Mouse (Mus musculus) MN1 (cell line): ENCODE measurements around the gene Nxn.

Experiments used
- DNase-seq: peaks from one replicate; pipeline ENCODE4 v3.0.0-alpha.2; 2016; ENCODE audit warnings: low spot score

Gene Nxn

DNA sequence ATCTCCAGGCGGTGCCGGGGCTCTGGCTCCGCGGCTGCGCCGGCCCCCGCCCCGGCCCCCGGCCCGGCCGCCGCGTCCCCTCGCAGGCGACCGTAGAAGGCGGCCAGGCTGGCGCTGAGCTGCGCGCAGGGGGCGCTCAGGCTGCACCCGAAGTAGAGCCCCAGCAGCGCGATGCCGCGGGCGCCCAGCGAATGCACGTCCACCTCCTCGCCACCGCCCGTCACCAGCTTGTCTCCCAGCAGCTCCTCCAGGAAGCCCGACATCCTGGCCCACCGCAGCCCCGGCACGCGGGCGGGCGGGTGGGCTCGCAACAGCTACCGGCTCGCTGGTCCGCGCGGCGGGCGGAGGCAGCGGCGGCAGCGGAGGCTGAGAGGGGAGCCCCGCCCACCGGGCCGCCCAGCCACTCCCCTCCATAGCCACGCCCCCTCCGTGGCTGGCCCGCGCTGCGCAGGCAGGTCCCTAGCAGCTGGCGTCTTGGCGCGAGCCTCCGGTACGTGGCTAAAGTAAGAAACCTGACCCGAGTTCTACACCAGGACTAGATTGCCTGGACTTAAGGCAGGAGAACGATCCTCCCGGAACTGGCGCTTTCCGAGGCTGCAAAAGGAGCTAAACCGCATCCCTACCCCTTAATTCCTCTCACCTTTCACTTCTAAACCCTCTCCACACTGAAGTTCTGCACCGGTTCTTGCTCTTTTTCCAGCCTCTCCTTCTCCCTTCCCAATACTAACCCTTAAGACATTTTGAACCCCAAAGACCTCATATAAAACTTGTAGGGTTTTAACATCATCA lies at the start of gene Nxn:
TSS of gene Nxn (minus strand) at position 343 of the 789 bp plus-strand sequence.
- peak; percentile 89 for DNase-seq

DNA sequence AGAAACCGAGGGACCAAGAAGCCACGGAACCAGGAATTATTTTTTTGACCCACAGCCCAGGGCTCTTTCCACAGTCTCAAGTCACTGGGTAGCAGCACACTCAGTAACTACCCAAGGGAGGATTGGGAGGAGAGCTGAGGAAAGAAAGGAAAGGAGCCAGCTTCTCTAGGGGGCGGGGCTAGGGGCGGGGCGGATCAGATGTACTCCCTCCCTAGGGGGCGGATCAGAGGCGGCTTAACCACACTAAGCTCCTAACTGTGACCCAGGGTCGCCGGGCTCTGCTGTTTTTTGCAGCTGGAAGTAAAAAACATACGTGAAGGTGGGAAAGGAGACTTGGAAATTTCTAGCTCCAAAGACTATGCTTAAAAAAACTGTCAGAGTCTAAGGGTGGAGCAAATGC lies 47.3 kb upstream of the Nxn start:
- DNase-seq, result no peak

DNA sequence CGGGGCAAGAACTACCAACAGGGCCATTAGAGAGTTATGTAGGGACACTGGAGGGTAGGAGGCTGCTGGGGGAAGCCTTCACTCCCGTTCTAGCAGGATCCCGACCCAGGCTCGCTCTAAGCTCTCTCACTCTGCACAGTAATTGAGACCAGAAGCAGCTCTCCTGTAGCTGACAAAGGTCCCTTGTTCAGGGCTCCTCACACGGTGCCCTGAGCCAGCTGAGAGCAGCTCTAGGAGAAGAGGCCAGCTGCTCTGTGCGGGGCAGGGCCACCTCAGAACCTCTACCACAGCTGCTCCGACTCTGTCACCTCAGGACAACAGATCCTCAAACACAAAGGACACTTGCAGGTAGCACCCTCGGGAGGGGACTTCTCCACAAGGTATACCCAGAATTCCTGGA lies 46.5 kb upstream of the Nxn start:
- DNase-seq, result no peak

DNA sequence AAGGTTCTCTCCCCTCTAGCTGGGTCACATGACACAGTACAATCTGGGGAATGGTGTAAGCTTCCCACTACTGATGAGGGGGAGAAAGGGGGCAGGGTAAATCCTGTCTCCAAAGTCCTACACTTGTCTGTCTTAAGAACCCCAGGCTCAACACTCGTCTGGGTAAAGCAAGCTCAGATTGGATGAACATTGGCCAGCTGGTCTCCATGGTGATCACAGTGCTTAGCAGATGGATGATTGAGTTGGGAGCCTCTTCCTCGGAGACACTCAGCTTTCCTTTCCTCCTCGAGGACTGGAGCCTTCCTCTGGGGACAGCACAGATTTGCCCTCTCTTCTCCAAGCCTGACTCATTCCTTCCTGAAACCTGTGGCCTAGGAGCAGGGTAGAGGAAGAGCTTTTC lies 40.7 kb upstream of the Nxn start:
- DNase-seq, result no peak

DNA sequence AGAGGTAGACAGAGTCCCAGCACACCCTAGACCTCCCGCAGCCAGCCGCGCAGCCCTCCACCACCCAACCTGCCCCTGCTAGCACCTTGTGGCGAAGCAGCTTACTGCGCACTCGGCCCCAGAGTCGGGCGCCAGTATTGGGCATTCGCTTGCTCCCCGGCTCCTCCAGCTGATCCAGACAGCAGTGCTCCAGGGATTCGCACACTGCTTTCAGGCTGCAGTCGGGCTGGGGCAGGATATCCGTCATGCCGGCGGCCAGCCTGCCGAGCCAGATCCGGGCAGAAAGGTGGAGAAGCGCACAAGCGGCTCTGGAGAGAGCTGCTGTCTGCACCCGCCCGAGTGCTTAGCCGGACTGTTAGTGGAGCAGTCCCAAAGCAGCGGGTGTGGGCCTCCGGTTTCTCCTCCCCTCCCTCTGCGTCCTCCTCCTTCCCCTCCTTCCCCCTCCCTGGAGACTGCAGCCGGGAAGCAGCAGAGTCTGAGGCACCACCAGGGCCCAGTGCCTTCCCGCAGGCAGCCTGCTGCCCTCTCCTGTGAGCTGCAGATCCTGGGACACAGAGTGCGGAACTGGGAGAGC lies 38.0 kb upstream of the Nxn start:
- DNase-seq, result no peak

DNA sequence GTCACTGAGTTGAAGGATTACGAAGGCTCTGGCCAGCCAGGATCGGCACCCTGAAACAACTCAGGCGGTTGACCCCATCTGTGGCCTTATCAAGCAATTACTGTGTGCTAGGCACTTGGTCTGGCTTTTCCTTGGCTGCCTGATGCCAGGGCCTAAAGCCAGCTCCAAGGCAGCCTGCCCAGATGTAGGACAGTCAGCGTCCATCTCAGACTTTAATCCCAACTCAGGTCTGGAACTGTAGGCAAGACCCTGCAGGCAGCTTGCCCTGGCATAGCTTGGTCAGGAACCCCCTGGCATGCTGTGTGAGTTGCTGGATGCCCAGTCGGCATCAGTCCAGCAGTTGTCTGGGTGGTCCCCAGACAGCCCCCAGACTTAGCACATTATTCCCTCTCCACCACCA lies 37.1 kb upstream of the Nxn start:
- DNase-seq, result peak; percentile 36

DNA sequence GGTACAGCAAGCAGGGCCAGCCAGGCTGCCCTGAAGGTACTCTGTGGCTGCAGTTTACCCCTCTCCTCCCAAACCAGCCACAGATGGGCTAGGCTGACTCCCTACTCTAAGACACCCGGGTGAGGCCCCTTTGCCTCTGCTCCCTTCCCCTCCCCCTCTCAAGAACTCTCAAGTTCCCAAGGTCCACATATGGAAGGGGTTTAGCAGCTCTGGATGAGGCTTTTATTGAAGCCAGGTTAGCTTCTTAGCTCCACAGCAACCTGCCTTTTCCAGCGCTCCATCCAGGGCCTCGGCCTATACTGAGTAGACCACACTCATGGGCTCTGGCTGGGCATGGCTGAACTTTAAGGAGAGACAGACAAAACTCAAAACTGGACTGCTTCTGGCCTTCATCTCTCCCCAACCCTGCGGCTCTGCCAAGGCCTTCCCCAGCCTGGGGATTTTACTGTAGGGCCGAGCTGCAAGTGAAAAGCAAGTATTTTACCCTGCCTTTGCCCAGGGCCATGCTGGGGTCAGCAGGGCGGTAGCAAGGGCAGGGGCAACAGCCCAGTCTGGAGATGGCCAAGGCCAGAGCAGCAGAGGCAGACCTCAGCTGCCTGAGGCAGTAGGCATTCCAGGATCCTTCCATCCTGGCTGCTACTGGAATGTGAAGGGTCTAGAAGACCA lies 31.2 kb upstream of the Nxn start:
- no peak for DNase-seq

DNA sequence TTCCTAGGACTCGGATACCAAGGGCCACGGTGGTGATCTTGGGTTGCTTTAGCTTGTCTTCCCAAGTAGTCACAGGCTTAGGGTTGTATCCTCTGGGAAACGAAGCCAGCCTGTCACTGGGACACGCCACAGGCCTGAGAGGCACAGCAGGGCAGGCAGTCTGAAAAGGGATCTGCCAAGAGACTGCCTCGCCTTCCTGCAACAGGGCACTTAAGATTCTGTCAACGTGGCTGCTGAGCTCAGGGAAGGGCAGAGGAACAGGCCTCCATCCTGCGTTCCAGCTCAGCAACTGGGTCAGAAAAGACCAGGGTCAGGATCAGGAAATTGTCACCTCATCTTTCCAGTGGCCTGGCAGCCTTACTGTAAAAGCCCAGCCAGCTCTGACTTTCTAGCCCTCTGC lies 30.6 kb upstream of the Nxn start:
- DNase-seq, result peak; percentile 36

DNA sequence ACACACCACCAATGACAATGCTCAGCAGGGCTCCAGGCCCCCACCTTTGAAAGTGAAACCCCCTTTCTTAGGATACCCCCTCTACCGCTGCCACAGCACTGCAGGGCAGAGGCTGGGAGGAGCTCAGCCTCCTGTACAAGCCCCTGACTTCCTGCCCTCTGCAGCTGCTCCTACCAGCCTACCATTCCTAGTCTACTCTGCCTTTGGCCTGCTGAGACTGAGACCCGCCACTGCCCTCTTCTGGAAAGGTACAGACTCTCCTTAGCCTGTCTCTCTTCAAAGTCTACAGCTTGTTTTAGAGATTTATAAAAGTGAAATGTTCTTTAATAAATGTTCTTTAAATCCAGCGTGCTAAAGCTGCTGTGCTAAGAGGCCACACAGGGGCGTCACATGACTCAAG lies 30.1 kb upstream of the Nxn start:
- no peak for DNase-seq

DNA sequence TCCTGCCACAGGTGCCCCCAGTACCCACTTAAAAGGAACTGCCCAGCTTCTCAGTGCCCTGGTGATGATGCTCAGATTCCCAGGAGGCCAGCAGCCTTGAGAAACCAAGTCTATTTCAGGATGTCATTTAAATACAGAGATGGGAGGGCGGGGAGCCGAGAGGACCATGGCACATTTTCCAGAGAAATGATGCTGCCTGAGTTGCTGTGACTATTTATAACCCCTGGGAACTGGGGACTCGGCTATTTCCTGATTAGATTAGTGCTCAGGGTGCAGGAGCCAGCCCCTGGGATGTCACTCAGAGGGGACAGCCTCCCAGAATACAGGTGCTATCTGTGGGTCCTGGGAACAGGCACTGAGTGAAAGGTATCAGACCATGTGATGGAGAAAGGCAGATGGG lies 28.8 kb upstream of the Nxn start:
- DNase-seq, result no peak

DNA sequence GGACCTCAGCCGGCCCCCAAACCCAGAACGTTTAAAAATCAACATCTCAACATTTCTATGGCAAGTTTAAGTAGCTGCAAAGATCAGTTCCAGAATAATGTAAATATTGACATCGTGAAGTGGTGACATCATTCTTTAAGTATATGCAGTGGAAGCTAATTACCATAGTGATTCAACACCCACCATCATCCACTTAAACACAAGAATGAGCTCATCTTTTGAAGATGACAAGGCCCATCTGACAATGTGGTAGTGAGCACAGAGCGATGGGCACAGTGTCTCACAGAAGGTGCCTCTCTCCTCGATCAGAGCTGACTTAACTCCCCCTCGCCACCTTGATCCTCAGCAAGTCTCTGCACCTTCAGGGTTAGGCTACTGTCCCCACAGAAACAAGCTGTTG lies 26.8 kb upstream of the Nxn start:
- DNase-seq, result no peak

DNA sequence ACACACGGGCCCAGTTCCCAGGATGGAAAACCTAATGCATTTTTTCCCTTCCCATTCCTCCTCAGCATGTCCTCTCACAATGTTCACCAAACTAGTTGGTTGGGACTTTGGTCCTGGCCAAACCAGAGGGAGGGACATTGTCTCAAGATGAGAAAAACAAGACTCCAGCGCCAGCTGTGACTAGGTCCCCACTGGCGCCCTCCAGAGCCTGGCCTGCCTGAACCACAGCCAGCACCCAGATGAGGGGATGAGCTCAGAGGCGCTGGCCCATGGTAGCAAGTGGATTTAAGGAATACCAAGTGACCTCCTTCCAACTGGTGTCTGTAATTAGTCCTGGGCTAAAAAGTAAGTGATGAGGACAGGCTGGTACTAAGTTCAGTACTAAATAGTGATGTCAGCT lies 22.0 kb upstream of the Nxn start:
- no peak for DNase-seq

DNA sequence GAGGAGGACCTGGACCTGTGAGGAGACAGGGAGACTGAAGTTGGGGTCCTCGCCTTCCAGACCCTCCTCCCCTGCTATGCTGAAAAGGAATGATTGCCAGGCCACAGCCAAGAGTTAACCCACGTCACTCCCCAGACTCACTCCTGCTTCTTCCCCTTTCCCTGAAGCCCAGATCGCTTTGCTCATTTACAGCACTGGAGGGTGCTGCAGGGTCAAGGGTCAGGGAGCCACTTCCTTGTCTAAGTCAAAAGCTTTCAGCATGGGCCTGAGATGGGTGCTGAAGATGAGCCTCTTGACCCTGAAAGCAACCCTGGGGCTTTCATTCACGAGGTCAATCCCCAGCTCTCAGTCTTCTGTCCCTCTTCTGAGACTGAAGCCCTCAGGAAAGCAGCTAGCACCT lies 20.2 kb upstream of the Nxn start:
- DNase-seq, result no peak

DNA sequence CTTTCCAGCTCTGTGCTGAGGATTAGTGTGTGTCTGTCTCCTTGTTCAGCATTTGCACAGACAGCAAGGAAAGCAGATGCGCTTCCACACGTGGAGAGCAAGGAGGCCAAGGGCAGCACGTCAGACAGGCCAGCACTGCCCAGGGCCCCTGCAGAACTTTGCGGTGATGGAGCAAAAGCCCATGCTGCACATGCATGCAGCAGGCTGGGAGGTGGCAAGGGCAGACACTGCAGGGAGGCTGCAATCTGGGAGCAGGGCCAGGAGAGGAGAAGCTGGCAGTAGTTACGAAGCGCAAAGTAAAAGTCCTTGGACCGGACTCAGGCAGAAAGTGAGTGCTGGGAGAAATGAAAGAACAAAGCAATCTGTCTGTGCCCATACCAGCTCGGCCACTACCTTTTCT lies 19.5 kb upstream of the Nxn start:
- DNase-seq, result no peak

DNA sequence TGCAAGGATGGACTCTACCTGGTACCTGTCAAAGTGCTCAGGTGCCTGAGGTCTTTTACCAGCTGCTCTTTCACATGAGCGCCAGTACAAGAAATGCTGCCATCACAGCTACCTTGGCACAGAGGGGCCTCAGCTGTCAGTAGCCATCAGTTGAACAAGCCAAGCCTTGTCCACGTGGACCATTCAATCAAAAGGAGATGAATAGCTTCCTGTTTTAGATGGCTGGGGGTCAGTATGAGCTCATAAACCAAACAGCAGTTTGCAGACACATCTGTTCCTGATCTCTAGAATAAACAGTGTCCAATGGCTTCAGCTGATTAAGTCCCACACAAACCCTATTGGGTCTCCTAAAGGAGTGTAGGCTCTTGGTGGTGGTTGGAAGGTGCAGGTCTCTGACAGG lies 17.0 kb upstream of the Nxn start:
- no peak for DNase-seq

DNA sequence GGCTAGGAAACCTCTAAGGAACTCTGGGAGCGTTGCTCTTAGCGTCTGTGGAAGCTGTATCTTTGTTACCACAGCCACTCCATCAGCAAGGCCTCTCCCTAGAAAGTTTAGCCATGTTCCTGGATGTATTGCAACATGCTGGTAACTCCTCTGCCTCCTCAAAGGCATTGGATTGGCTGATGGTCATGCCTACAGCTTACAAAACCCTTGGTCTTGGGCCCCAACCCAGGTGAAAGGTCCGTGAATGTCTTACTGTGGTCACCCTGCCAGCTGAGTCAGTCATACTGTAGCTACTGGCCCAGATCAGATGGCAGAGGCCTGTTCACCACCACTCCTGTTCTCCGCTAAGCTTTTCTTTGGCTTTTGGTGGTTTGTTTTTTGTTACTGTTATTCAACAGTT lies 16.1 kb upstream of the Nxn start:
- DNase-seq, result no peak

DNA sequence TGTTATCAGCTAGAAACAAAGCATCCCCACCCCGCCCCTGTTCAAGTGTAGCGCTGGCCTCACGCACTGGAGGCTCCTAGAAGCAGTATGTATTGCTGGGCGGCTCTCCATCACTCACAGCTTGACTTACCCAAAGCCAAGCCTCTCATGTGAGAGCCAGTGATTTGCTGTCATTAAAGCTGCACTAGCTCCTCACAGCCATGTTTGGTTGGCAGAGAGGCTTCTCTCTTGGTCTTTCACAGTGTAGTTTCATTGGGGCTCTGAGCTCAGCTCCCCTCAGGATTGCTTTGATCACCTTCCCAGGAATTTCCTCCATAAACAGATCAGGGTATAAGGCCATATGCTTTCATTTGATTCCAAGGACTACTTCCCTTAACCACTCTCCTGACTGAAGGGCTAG lies 14.3 kb upstream of the Nxn start:
- DNase-seq, result no peak

DNA sequence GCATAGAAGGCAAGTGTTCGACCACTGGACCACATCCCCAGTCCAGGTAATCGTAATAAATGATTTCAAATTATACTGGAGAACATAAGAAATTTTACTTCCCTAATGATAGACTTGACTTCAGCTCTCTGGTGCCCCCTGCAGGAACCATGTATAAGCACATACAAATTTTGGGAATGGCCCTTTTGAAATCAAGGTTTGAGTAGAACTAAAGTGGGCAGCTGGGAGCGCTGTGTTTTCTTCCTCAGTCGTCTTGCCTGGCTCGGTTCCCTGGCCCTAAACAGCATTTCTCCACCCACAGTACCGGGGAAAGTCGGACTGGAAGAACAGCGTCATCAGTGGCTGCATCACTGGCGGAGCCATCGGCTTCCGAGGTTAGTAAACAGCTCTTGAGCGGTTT lies 11.9 kb upstream of the Nxn start:
- DNase-seq, result peak; percentile 67

DNA sequence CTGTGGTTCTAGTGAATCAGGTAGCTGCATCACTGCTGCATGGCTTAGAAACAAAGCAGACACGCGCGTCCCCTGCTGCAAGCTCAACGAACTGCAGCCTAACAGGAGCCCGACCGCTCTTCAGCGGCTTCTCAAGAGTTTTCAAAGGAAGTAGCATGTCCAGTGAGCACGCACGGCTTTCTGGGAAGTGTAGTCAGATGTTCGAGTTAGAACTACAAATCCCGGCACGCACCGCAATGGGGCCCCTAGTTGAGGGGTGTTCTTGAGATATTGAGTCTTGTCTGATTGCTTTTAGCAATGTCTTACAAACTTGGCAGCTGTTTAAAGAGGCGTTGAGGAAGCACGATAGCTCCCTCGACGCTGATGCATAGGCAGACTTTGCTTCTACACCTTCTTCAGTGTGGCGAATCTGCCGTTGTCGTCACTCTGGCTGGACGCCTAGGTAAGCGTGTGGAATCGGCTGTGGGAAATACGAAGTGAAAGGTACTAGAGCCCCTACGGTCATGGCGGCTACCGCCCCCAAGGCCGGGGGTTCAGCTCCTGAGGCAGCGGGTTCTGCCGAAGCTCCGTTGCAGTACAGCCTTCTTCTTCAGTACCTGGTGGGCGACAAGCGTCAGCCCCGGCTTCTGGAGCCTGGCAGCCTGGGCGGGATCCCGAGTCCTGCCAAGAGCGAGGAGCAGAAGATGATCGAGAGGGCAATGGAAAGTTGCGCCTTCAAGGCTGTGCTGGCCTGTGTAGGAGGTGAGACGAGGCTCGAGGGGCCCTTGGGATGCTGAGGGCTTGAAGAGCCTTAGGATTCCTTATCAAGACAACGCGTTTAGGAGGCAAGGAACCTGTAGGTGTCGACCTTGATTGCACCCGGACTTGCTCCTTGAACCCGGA lies 8.0 kb upstream of the Nxn start, which contains the start of gene Timm22:
TSS of gene Timm22 (plus strand) at position 251 of the 882 bp plus-strand sequence.
- DNase-seq, result peak; percentile 97

DNA sequence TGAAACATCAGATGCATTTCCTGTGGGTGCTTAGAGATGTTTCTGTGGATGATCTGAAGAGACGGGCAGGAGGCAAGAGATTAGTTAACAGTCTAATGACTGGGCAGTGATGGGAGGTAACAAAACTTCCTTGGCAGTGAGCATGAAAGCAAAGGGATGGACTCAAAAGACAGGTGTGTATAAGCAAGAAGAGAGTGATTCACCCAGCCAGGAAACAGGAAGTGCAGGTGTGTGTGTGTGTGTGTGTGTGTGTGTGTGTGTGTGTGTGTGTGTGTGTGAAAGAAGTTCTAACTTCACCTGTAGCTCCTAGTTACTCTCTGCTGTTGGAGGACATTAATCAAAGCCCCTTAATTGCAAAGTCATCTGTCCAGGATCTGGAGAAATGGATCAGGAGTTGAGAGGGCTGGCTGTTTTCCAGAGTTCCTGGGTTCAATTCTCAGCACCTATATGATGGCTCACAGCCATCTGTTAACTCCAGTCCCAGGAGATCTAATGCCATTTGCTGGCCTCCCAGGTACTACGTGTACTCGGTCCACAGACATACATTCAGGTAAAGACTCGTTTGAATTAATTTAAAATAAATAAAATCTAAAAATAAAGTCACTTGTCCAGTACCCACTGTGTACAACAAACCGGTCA lies 6.8 kb upstream of the Nxn start:
- no peak for DNase-seq

DNA sequence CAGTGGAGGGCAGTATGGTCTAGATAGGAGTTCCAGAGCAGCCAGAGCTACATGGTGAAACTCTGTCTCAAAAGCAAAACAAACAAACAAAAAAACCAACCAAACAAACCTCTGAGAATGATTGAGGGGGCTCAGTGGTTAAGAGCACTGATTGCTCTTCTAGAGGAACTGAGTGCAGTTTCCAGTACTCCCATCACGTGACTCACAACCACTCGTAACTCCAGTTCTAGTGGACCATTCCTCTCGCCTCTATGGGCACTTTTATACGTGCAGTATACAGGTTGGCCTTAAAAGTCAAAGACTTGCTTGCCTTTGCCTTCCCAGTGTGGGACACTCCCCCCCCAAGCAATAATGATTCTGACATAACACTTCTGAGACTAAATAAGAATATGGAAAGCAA lies 6.2 kb upstream of the Nxn start:
- no peak for DNase-seq

DNA sequence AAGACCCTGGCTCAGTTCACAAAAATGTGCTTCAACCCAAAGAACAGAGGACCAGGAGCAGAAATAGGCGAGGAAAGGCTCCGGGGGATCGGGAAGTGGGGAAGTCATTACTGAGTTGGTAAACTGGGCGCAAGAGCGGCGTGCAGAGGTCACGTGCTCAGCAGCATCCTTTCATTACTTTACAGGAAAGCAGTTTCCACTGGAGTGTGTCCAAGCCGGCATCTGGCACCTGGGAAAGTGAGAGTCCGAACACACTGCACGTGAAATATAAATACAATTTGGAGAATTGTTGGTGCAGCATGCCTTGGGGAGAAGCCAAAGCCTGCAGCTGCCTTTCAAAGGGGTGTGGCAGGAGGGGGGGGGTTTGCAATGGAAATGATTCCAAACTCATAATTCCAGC lies 2.5 kb upstream of the Nxn start:
- peak; percentile 55 for DNase-seq
